Mouse (Mus musculus) frontal cortex, postnatal 36 days (tissue): Measurements from ENCODE around the gene Tor4a.

Source experiments
- DNase-seq, 2 experiments: peaks; one replicate each; pipeline ENCODE4 v3.0.0; 2022; ENCODE audit warnings: low spot score in 2 of 2

The Tor4a gene

GRCm38 (mm10) chr2:25224766-25225752, 28.4 kb upstream of the Tor4a start:
- peak; percentile 99 to 100 for DNase-seq

- DNase-seq = no peak
Measured at GRCm38 (mm10) chr2:25224492-25224765, 27.7 kb upstream of the Tor4a start, which contains the start of gene Tubb4b. Tubb4b (minus strand) TSS chr2:25224702.

DNA sequence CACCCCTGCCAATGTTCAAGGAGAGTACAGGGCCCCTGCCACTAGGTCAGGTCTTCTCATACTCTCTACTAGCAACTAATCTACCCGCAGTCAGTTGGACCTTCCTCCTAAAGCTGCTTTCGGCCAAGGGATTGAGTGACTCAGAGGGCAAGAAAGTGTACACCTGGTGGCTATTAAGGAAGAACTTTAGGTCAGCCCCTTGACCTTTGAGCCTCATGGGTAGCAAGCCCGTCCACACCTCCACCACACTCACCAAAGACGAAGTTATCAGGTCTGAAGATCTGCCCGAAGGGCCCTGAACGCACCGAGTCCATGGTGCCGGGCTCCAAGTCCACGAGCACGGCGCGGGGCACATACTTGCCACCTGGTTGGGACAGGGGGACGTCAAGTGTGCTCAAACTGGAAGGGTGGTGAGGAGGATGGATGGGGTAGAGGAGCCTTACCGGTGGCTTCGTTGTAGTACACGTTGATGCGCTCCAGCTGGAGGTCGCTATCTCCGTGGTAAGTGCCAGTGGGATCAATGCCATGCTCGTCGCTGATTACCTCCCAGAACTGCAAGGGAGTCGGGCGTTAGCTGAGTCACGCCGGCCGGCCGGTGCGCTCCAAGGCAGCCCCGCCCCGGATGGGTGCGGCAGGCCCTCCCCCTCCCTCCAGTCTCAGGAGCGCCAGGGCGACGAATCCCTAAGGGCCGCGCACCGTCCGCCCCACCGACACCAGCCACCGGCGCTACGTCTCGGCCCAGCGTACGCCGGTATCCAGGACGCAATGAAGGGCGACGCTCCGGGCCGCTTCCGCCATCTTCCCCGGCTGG, 27.2 kb upstream of the Tor4a start:
- peak in 1 of 2 experiments; percentile 73 for DNase-seq

DNA sequence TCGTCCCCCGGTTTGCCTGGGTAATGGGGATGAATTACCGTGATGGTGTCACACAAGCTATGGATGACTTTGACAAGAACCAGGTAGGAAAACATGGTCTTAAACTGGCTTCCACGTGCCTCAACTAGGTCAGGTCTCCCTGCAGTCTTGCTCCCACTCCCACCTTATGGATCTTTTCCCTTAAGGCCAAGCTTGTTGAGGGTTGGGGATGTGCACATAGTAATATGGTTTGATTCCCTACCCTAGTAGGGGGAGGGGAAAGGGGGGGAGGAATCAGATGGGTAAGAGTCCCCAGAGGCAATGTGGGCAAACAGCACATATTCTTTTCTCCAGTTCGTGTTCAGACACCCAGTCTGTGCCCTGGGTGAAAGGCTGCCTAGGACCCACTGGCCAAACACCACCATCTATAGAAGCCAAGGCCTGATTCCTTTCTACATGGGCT, 24.7 kb upstream of the Tor4a start:
- no peak for DNase-seq

DNA sequence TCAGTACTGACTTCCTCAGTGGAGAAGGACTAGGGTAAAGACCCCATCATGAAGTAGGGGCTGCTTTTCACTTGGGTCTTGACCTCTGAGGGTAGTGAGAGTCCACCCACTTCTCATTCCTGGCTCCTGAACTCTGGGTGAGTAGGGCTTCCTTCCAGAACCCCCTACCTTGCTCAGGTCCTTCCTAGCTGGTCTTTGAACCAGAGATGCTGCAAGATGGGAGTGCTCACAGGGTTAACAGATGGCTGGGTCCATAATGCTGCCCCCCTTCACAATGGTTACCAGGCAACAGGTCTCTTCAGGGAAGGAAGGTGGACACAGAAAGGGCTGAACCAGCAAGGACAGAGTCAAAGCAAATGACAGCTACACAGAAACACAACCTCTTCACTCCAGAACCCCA, 21.8 kb upstream of the Tor4a start, which contains the start of gene Fam166a:
Gene Fam166a, plus strand, starts transcription at position 301 of the 400 bp plus-strand sequence.
- DNase-seq = no peak

GRCm38 (mm10) chr2:25217666-25218065, 21.0 kb upstream of the Tor4a start:
- no peak for DNase-seq

GRCm38 (mm10) chr2:25214444-25214843, 17.8 kb upstream of the Tor4a start, which contains the start of gene Stpg3:
Stpg3 (minus strand) TSS chr2:25214637.
- no peak for DNase-seq

DNA sequence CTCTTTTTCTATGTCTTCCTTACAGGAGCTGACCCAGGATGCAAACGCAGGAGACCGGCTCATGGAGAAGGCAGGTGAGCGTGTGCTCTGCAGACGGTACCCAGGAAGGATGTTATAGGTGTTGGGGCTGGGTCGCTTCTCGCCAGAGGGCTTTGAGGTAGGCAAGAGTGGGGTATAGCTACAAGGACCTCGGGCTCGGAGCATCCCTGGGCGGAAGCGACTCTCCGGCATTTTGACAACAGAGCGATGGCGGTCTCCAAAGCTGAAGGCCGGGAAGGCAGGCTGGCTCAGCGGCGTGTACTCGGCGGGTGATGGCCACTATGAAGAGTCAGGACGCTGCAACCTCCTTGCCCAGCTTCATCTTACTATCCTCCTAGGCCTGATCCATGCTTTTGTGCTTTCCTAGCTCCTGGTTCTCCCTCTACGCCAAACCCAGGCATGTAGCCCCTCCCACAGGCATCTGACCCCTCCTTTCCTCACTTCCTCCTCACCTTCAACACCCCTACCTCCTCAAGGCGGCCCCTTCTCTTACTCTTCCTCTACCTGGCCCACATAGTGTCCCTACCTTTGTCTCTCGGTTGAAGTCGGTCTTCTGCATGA, 16.7 kb upstream of the Tor4a start:
- DNase-seq = no peak

DNA sequence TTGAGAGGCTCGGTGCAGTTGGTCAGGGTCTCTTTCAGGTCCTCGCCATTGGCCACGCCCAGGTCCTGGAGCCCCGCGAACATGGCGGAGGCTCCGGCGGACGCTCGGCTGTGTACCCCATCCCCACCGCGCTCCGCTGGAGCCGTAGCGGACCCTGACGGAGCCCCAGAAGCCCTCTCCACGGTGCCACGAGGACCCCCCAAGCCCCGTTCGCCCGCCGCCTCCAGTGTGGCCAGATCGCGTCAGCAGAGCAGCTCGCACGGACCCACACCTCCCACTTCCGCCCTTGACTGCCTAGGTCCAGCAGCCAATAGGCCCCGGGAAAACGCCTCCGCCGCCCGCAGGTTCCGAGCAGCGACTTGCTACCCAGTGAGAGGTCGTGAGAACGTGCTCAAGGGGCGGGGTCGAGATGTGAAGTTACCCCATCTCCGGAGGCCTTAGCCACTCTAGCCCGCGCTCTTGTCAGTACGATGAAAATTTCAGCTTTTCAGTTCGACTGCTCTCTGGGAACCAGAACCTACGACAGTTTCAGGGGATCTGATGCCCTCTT, 14.5 kb upstream of the Tor4a start, which contains the start of gene Nelfb:
Gene Nelfb, minus strand, starts transcription at position 369 of the 550 bp plus-strand sequence.
- peak; percentile 84 to 85 for DNase-seq

GRCm38 (mm10) chr2:25210686-25211085, 14.0 kb upstream of the Tor4a start:
- no peak for DNase-seq

DNA sequence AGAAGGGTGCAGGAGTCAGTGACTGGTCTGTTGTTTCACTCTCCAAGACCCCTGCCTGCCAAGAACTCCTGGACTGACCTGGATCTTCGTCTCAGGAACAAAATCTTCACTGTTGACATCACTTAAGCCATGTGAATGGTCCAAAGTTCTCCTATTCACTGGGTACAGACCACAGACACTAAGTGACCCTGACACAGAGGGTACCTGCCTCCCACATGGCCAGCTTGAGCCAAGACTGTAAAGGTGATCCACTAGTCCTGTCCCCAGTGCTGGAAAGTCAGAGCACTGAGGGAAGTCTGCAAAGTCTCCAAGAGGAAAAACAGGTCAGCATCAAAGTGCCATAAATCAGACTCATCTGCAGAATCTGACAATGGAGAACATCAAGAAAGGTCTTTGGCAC, 10.9 kb upstream of the Tor4a start:
- DNase-seq = no peak

GRCm38 (mm10) chr2:25203631-25204214, 7.0 kb upstream of the Tor4a start:
- DNase-seq = no peak

- DNase-seq = no peak
Measured at GRCm38 (mm10) chr2:25200631-25201030, 3.9 kb upstream of the Tor4a start.

DNA sequence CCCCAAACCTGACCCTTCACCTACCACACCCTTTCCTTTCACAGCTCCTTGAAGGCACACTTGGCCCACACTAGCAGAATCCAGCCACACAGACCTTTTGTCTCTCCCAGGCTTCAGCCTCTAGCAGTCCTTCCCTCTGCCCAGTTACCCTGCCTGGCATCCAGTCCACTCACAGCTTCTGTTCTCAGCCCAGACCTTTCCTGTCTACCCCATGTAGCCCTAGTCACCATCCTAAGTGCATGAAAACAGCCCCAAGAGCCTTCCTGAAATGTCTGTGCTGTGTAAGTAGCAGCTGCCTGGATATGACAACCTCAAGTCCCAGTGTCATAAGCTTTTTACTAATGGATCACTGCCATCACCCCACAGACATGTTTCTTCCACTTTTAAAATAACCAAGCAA, 1.3 kb upstream of the Tor4a start:
- no peak for DNase-seq

DNA sequence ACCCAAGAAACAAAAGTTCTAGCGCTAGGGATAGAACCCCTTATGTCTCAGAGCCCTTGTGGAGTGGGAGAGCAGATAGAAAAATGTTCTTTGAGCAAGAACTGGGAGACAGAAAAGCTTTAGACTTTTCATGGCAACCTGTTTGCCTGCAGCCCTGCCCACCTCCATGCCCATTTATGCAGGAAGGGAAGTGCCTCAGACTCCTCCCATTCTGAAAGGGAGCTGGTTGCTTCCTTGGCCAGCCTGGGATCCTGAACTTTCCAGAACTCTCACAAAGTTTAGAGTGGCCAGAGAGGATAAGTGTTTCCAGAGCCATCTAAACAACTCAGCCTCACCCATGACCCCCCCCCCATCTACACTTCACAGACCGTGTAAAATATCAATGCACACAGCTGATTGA, 505 bp upstream of the Tor4a start:
- no peak for DNase-seq

- no peak for DNase-seq
Measured at GRCm38 (mm10) chr2:25195211-25196156, 1.2 kb downstream of the Tor4a start.

GRCm38 (mm10) chr2:25194486-25195171, 2.1 kb downstream of the Tor4a start:
- DNase-seq = no peak

- DNase-seq = no peak
Measured at GRCm38 (mm10) chr2:25194006-25194405, 2.7 kb downstream of the Tor4a start.

DNA sequence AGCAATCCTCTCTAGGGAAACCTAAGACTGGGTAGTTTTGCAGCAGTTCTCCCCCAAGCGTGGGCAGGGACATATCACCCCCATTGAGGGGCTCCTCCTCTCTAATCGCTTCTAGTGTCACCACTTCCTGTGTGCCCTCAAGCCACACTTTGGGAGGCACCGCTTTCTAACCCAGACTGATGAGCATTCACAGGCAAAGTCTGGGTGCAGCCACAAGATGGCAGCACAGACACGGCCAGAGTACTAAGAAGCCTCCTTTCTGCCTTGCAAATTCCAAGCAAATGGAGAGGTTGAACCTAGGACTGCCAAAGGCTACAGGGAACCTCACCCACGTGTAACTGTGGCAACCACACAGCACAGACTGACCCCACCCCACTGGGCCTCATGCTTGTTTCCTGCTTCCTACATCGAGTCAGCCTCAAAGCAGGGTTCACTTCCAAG, 3.3 kb downstream of the Tor4a start:
- peak; percentile 75 to 88 for DNase-seq
